Mouse (Mus musculus) hindbrain, embryonic 11.5 days (tissue): ENCODE data around the gene Rap1b. TPM values are rescaled to one million over a fixed set of nuclear protein-coding genes. Genes with fewer than 3 reads are reported as not detected.
A peak's percentile ranks its signal among the peaks of the same experiment; 100 is the strongest.

Experiments used
- ATAC-seq: fragments of 200-750 bp; cut with Nextera tagmentation; 2 replicates; pipeline ENCODE4 v1.8.0; 2017; ENCODE audit warnings: mild to moderate bottlenecking, moderate TSS enrichment, moderate library complexity; ENCODE audit not compliant: low FRiP score
- DNase-seq: peaks from one replicate; pipeline ENCODE4 v3.0.0-alpha.2; 2015; ENCODE audit warnings: low spot score
- H3K27ac ChIP-seq: fragments of 300-500 bp; sonication (generic); 2 replicates; pipeline ENCODE4 v1.5.1; 2014; ENCODE audit warnings: mild to moderate bottlenecking, low read depth, low read length
- H3K27me3 ChIP-seq: fragments of 300-500 bp; sonication (generic); 2 replicates; pipeline ENCODE4 v1.6.1; 2014; ENCODE audit warnings: mild to moderate bottlenecking, low read length, moderate library complexity, mixed read lengths; ENCODE audit not compliant: control insufficient read depth, insufficient read depth
- H3K36me3 ChIP-seq: fragments of 300-500 bp; sonication (generic); 2 replicates; pipeline ENCODE4 v1.6.1; 2014; ENCODE audit warnings: mild to moderate bottlenecking, low read length, moderate library complexity, mixed read lengths; ENCODE audit not compliant: control insufficient read depth, insufficient read depth
- H3K4me1 ChIP-seq: fragments of 300-500 bp; sonication (generic); replicated peaks from 2 replicates; pipeline ENCODE4 v1.6.1; 2014; ENCODE audit warnings: low read length, mixed read lengths; ENCODE audit not compliant: control insufficient read depth, insufficient read depth
- H3K4me2 ChIP-seq: fragments of 300-500 bp; sonication (generic); replicated peaks from 2 replicates; pipeline ENCODE4 v1.6.1; 2014; ENCODE audit warnings: mild to moderate bottlenecking, low read depth, low read length
- H3K4me3 ChIP-seq: fragments of 300-500 bp; sonication (generic); 2 replicates; pipeline ENCODE4 v1.5.1; 2014; ENCODE audit warnings: low read depth, low read length
- H3K9ac ChIP-seq: fragments of 300-500 bp; sonication (generic); 2 replicates; pipeline ENCODE4 v1.6.1; 2014; ENCODE audit warnings: low read depth, low read length
- H3K9me3 ChIP-seq: fragments of 300-500 bp; sonication (generic); 2 replicates; pipeline ENCODE4 v1.6.1; 2016; ENCODE audit warnings: low read length; ENCODE audit not compliant: control insufficient read depth
- WGBS: fragments of 180-500 bp; shearing (Covaris S2); extraction: QIAGEN DNeasy Blood & Tissue Kit; methylation state at CpG from one replicate; pipeline ENCODE4 v1.1.7; 2014; 5-methylcytosine and 5-hydroxymethylcytosine counted together
- polyA plus RNA-seq: library from polyadenylated mRNA; unstranded; fragments of >200 nt; fragmentation: Nextera tagmentation; extraction: Ambion mirVana; gene quantifications from 2 replicates; pipeline ENCODE4 v1.2.1, GENCODE M21; 2014

Rap1b gene
- polyA plus RNA-seq, 1 experiment from 2014 or later = 176 TPM

DNA sequence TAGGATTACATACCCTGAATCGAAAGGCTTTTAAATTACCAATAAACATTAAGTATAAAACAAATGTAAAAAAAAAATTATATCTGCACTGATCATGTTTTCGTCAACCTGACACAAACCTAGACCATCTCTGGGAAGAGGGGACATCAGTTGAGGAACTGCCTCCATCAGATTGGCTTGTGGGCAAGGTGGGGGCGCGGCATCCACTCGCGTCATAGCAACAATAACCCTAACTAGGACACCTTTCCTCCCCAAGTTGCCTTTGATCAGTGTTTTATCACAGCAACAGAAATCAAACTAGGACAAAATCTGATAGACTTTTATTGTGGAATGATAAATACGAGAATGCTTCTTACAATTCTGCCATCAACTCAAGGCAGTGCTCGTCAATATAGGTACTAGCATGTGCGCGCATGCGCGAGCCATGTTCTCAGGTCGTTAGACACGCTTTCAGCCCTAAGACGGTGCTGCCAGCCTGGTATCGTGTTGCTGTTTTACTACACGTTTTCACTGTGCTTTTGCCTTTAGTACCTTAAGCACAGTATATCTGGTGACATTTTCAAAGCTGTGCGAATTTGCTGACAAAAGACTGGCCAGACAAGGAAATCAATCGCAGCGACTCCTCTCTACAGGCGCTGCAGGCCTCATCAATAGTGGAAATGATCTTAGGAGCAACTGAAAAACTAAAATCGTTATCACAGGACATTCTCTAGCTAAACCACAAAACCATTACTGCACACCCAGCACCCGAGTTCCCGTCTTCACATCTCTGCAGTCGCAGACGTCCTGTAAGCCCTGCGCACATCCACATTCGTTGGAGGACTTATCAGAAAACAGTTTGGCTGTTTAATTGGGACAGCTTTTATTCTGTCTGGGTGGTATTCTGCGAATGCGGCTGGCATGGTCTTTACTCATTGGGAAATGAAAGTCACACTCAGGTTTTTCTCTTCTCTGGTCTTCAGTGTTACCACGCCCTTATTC is 41.7 kb downstream of the Rap1b start:
- no peak for DNase-seq
- Histone ChIP-seq H3K9me3 (no peaks in the 10 kb centered on the region), H3K9ac (no peak overlapping the region), H3K27ac (no peak overlapping the region), H3K27me3 (no peaks in the 10 kb centered on the region), H3K36me3 (no peaks in the 10 kb centered on the region), H3K4me3 (no peak overlapping the region), H3K4me2 (no peak overlapping the region), H3K4me1 (no peaks in the 10 kb centered on the region)
- 88% methylated on average over 31 of the region's 31 CpGs for WGBS
- ATAC-seq = no peak

DNA sequence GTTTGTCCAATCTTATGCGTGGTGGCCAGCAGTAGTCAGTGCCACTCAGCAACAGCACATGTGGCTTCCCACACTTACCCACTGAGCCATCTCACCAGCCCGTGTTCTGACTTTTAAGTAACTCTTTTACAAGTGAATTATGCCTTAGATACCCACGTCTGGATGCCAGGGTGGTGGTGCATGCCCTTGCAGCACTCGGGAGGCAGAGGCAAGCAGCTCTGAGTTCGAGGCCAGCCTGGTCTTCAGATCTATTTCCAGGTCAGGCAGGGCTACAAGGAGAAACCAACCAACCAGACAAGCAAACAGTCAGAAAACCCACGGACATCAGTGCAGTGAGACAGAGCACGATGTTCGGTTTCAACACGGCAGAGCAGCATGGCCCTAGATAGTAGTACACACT is 43.9 kb downstream of the Rap1b start:
- no peaks in the 10 kb centered on the region for H3K36me3 ChIP-seq
- no peaks in the 10 kb centered on the region for H3K4me1 ChIP-seq
- WGBS = 92% methylated on average over 9 of the region's 9 CpGs
- no peaks in the 10 kb centered on the region for H3K9me3 ChIP-seq
- no peak overlapping the region for H3K9ac ChIP-seq
- no peak overlapping the region for H3K4me2 ChIP-seq
- no peak for DNase-seq
- no peak overlapping the region for H3K27ac ChIP-seq
- no peak overlapping the region for H3K4me3 ChIP-seq
- no peak for ATAC-seq
- H3K27me3 ChIP-seq = no peaks in the 10 kb centered on the region

- H3K4me2 ChIP-seq = no peak overlapping the region
- WGBS = 94% methylated on average over 11 of the region's 11 CpGs
- no peaks in the 10 kb centered on the region for H3K36me3 ChIP-seq
- H3K9me3 ChIP-seq = no peaks in the 10 kb centered on the region
- no peak for DNase-seq
- H3K4me1 ChIP-seq = no peaks in the 10 kb centered on the region
- no peaks in the 10 kb centered on the region for H3K27me3 ChIP-seq
- no peak for ATAC-seq
- no peak overlapping the region for H3K4me3 ChIP-seq
- no peak overlapping the region for H3K9ac ChIP-seq
- H3K27ac ChIP-seq = no peak overlapping the region
Observed at GRCm38 (mm10) chr10:117799806-117800205, 46.0 kb downstream of the Rap1b start.

DNA sequence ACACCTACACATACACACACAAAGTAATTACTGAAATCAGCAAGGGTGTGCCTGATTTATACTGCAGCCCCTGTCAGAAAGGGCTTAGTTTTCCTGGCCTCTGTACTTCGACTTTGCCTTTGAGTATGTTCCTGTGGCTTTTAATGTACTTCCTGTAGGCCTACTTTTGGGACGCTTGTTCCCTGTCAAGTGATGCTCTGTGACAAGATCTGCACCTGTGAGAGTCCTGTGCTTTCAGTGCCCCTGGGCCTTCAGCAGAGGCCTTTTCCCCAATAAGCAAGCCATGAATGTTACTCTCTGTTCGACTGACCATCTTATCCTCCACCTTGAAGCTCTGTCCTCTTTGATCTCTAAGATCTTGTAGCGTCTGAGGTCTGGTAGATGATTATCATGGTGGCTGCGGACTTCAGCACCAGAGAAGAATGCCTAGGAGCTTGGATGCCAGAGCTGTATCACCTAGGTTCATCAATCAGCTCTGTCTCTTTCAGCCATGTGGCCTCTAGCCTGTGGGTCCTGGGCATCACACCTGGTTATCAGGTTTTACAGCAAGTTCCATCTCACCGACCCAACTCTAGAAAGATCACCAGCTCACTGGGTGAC is 47.3 kb downstream of the Rap1b start:
- ATAC-seq (no peak), DNase-seq (no peak)
- no peaks in the 10 kb centered on the region for H3K36me3 ChIP-seq
- no peaks in the 10 kb centered on the region for H3K4me1 ChIP-seq
- WGBS = 87% methylated on average over 6 of the region's 6 CpGs
- H3K9me3 ChIP-seq = no peaks in the 10 kb centered on the region
- no peak overlapping the region for H3K27ac ChIP-seq
- no peak overlapping the region for H3K4me3 ChIP-seq
- no peak overlapping the region for H3K4me2 ChIP-seq
- no peak overlapping the region for H3K9ac ChIP-seq
- H3K27me3 ChIP-seq = no peaks in the 10 kb centered on the region

- Histone ChIP-seq H3K36me3 (no peaks in the 10 kb centered on the region), H3K9ac (no peak overlapping the region)
Observed at GRCm38 (mm10) chr10:117797684-117798083, 48.2 kb downstream of the Rap1b start.

DNA sequence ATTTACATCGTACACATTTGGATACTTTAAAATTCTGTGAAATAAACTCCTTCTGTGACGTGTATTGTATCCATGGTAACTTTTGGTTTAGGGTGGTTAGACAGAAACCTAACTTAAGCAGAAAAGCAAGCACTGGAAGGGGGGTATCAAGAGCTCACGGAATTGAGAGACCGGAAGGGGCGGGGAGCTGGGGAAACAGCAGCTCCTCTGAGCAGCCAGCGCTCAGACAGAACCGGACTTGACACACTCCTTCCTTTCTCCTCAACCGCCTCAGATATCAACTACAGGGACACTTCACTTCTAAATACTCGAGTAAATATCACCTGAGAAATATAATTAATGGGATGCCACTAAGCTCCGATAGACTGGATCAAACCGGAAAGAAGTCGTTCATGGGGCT is 48.7 kb downstream of the Rap1b start:
- no peak overlapping the region for H3K9ac ChIP-seq
- no peak overlapping the region for H3K4me3 ChIP-seq
- H3K27me3 ChIP-seq = no peaks in the 10 kb centered on the region
- H3K36me3 ChIP-seq = no peaks in the 10 kb centered on the region
- H3K27ac ChIP-seq = no peak overlapping the region
- H3K9me3 ChIP-seq = no peaks in the 10 kb centered on the region
- 94% methylated on average over 12 of the region's 12 CpGs for WGBS
- H3K4me1 ChIP-seq = no peaks in the 10 kb centered on the region
- ATAC-seq (no peak), DNase-seq (no peak)
- no peak overlapping the region for H3K4me2 ChIP-seq

More at GRCm38 (mm10) chr10:117797684-117798083, 48.2 kb downstream of the Rap1b start:
- no peak for DNase-seq
- no peak overlapping the region for H3K4me3 ChIP-seq
- H3K4me2 ChIP-seq = no peak overlapping the region
- ATAC-seq = no peak
- no peak overlapping the region for H3K27ac ChIP-seq
- H3K9me3 ChIP-seq = no peaks in the 10 kb centered on the region
- no peaks in the 10 kb centered on the region for H3K4me1 ChIP-seq
- no peaks in the 10 kb centered on the region for H3K27me3 ChIP-seq
- WGBS = 78% methylated on average over 7 of the region's 7 CpGs

DNA sequence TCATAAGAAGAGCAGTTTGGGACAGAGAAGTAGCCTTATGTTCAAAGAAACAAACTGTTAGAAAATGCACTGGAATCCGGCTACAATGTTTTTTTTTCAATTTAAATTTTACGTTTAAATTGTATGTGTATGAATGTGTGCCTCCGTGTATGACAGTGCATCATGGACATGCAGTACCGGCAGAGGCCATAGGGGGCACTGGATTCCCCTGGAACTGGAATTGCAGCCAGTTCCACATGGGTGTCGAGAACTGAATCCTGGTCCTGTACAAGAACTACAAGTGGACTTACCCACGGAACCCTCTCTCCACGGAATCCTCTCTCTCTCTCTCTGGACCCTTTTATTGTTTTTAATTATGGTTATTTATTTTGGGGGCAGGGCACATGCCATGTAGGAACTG is 49.7 kb downstream of the Rap1b start:
- Histone ChIP-seq H3K4me2 (no peak overlapping the region), H3K4me3 (no peak overlapping the region), H3K27ac (no peak overlapping the region), H3K36me3 (no peaks in the 10 kb centered on the region), H3K27me3 (no peaks in the 10 kb centered on the region), H3K4me1 (no peaks in the 10 kb centered on the region), H3K9ac (no peak overlapping the region), H3K9me3 (no peaks in the 10 kb centered on the region)
- 95% methylated on average over 7 of the region's 7 CpGs for WGBS
- DNase-seq (peak; percentile 20), ATAC-seq (no peak)

DNA sequence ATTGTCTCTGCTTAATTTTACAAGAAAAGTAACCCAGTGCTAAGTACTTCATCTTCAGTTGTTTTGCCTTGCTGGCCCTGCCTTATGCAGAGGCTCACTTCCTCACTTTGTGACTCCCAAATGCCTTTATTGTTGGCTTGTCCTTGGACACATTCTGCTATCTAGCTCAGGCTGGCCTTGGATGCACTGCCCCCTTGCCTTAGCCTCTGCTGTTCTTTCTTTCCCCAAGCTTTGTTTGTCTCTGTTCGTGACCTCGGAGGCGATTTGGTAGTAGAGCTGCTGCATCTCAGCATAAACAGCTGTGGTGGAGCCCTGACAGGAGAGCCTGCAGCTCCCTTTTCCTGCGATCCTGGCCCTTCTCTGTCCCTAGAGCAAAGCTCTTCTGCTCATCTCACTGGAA is 50.6 kb downstream of the Rap1b start:
- DNase-seq (no peak), ATAC-seq (no peak)
- 79% methylated on average over 4 of the region's 4 CpGs for WGBS
- Histone ChIP-seq H3K27me3 (no peaks in the 10 kb centered on the region), H3K27ac (no peak overlapping the region), H3K9ac (no peak overlapping the region), H3K4me3 (no peak overlapping the region), H3K9me3 (no peaks in the 10 kb centered on the region), H3K4me1 (no peaks in the 10 kb centered on the region), H3K36me3 (no peaks in the 10 kb centered on the region), H3K4me2 (no peak overlapping the region)
